Mouse (Mus musculus): ENCODE results near the gene Mst1r.

The Mst1r gene

GRCm38 (mm10) chr9:107910025-107910769, 3.5 kb downstream of the Mst1r start:
- DNase-seq (ENCODE audit: low read depth, low spot score): no peak

DNA sequence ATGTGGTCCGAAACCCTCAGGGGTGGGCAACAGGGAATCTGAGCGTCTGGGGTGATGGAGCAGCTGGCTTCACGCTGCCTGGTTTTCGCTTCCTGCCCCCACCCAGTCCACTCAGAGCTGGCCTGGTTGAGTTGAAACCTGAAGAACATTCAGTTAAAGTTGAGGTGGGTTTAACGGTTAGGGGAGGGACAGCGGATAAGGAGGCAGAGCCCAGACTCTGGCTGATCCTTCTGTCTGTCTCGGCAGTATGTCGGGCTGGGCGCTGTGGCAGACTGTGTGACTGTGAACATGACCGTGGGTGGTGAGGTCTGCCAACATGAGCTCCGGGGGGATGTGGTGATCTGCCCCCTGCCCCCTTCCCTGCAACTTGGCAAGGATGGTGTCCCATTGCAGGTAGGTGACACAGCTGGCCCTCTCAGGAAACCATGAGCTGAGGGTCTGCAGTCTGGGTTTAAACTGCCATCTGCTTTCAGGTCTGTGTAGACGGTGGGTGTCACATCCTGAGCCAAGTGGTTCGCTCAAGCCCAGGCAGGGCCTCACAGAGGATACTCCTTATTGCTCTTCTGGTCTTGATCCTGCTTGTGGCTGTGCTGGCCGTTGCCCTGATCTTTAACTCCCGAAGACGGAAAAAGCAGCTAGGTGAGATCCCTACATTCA, 8.2 kb downstream of the Mst1r start:
- DNase-seq (ENCODE audit: low read depth, low spot score): no peak

GRCm38 (mm10) chr9:107917895-107918608, 11.4 kb downstream of the Mst1r start:
- DNase-seq (ENCODE audit: low read depth, low spot score): no peak

DNA sequence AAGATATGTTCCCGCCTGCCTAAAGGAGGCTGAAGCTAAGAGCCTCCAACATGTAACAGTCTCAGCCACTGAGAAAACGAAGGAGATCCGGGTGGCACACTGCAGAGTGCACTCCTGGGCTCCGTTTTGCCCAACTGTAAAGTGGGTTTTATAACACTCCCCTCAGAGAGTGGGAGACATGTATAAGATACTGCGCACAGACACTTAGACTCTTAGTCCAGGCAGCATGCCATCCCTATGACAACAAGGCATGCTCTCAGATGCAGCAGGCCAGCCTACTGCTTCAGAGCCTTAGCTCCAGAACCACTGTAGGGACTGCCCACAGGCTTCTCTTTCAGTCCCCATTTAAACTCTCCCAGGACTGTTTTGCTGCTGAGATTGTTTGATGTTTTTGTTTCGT, 12.2 kb downstream of the Mst1r start:
- DNase-seq (ENCODE audit: low read depth, low spot score): no peak

DNA sequence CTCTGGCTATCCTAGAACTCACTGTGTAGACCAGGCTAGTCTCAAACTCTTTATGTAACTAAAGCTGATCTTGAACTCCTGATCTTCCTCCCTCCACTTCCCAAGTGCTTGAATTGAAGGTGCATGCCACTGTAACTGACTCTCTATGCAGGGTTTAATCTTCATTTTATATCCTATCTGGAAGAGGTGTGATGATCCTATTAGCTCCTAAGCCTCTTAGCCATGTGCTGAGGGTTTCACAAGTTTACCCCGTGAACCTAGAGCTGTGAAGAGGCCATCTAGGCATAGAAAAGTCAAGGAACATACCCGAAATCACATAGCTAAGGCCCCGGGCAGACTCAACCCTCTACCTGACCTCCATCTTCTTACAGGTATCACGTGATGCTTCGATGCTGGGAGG, 12.8 kb downstream of the Mst1r start:
- DNase-seq (ENCODE audit: low read depth, low spot score): no peak

- DNase-seq (ENCODE audit: low read depth, low spot score): no peak
Observed at GRCm38 (mm10) chr9:107923021-107923420, 16.3 kb downstream of the Mst1r start.

GRCm38 (mm10) chr9:107923956-107924355, 17.3 kb downstream of the Mst1r start:
- no peak for DNase-seq (ENCODE audit: low read depth, low spot score)

- no peak for DNase-seq (ENCODE audit: low read depth, low spot score)
Observed at GRCm38 (mm10) chr9:107925251-107925650, 18.6 kb downstream of the Mst1r start.

GRCm38 (mm10) chr9:107926920-107927420, 20.3 kb downstream of the Mst1r start:
- DNase-seq (ENCODE audit: low read depth, low spot score): no peak

- no peak for DNase-seq (ENCODE audit: low read depth, low spot score)
Observed at GRCm38 (mm10) chr9:107927749-107928148, 21.1 kb downstream of the Mst1r start.

- no peak for DNase-seq (ENCODE audit: low read depth, low spot score)
Observed at GRCm38 (mm10) chr9:107928169-107928568, 21.5 kb downstream of the Mst1r start, which contains the start of gene Actl11. Gene Actl11 (plus strand): TSS chr9:107928469.

GRCm38 (mm10) chr9:107932221-107932620, 25.5 kb downstream of the Mst1r start:
- DNase-seq (ENCODE audit: low read depth, low spot score): no peak

- no peak for DNase-seq (ENCODE audit: low read depth, low spot score)
Observed at GRCm38 (mm10) chr9:107934146-107934545, 27.5 kb downstream of the Mst1r start.

GRCm38 (mm10) chr9:107935374-107935773, 28.7 kb downstream of the Mst1r start, which contains the start of gene Camkv:
Gene Camkv (plus strand): TSS chr9:107935674.
- no peak for DNase-seq (ENCODE audit: low read depth, low spot score)

DNA sequence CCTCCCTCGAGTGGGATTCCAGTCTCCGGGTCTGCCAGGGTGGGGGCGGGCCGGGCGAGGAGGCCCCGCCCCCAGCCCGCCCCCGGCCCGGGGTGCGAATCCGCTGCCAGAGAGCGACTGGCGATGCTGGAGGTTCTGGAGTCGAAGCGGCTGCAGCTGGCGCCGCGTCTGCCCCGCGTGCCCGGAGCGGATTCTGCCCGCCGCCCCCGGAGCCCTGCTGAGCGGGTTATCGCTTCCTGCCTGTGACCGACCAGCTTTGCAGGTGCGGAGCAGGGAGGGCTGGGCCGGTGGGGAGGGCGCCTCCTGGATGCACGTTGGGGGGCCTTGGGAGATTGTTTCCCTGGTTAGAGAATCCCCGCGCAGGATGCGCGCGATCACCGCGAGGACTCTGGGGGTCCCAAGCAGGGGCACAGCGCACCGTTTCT, 29.1 kb downstream of the Mst1r start:
- DNase-seq (ENCODE audit: low read depth, low spot score): no peak

DNA sequence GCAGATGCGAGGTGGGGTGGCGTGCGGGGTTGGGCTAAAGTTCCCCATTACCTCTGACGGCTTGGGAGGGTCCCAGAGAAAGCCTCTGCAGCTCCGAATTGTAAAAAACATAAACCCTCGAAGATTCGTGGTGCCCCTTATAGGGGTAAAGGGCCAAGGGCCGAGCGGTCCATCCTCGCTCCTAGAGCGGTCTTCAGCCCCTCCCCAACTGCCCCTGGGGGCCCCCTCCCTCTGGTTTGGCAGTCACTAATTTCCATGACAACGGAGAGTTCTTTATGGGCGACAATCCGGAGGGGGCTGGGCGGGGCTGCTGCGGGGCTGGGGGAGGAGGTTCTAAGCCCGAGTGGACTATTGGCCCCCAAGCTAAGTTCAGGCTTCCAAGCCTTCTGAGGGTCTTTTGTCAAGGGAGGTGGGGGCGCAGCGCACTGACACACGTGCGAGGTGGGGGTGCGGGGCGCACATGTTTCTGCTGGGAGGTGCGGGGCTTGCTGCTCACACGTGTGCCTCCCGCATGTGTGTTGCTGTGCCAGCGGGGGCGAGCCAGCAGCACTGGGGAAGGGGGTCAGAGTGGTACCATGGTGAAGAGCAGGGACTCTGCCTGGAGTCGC, 29.6 kb downstream of the Mst1r start:
- no peak for DNase-seq (ENCODE audit: low read depth, low spot score)

GRCm38 (mm10) chr9:107936831-107937230, 30.2 kb downstream of the Mst1r start:
- no peak for DNase-seq (ENCODE audit: low read depth, low spot score)

DNA sequence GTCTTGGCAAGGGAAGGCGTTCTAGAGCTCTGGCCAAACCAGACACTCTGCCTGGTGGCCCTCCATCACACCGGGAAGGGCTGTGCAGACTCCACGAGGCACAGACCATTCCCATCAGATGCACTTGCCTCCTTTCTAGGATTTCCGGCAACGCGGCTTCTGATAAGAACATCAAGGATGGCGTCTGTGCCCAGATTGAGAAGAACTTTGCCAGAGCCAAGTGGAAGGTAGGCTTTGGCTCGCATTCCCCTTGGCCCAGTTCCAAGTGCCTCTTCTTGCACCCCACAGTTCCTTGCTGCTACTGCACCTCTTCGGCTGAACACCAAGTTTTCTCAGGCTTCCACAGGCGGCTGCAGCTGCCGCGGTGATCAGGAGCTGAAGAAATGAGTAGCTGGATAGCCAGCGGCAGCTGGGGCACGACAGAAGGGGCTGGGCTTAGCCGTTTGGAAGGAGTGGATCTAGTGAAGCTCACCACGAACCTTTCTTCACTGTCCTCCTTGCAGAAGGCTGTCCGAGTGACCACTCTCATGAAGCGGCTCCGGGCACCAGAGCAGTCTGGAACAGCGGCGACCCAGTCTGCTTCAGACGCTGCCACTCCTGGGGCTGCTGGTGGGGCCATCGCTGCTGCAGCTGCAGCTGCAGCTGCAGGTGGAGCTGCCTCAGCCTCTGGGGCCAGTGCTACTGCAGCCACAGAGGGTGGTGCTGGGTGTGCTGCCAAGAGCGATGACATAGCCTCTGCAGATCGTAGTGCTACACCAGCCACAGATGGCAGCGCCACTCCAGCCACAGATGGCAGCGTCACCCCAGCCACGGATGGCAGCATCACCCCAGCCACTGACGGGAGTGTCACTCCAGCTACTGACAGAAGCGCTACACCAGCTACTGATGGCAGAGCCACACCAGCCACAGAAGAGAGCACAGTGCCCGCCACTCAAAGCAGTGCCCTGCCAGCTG, 40.8 kb downstream of the Mst1r start:
- no peak for DNase-seq (ENCODE audit: low read depth, low spot score)

GRCm38 (mm10) chr9:107949184-107949921, 42.7 kb downstream of the Mst1r start:
- no peak for DNase-seq (ENCODE audit: low read depth, low spot score)

- no peak for DNase-seq (ENCODE audit: low read depth, low spot score)
Observed at GRCm38 (mm10) chr9:107949922-107950235, 43.2 kb downstream of the Mst1r start, which contains the start of gene Traip. Gene Traip (plus strand): TSS chr9:107950136.
